Mouse (Mus musculus): ENCODE measurements at regions not wholly inside any gene's neighbourhood (a gene's known extent, or its start where the extent isn't known, plus 50 kb on each side); places are given as distances from the start of the nearest gene placed in this dataset.
A peak's percentile ranks its signal among the peaks of the same experiment; 100 is the strongest.

GRCm38 (mm10) chr9:73173589-73174247 lies 60.5 kb downstream of the Rsl24d1 start:
- no peak for TF ChIP-seq NANOG (IDR thresholded peaks at IDR 0.05; ENCODE audit: borderline replicate concordance, low read length)
- no peak for TF ChIP-seq CTCF (conservative IDR thresholded peaks at IDR 0.05; ENCODE audit: low read length)
- no peak for TF ChIP-seq POU5F1 (IDR thresholded peaks at IDR 0.05; ENCODE audit: borderline replicate concordance, low read length)
- Histone ChIP-seq H3K4me3 (replicated peaks; ENCODE audit: low read length) (no peak overlapping the region), H3K9me3 (ENCODE audit: low read length) (peaks cover 47% of the 10 kb centered on the region), H3K36me3 (ENCODE audit: insufficient read depth, low read length) (no peaks in the 10 kb centered on the region), H3K27me3 (ENCODE audit: insufficient read depth, low read length) (peaks cover 10% of the 10 kb centered on the region), H3K4me1 (replicated peaks; ENCODE audit: low read depth, low read length) (peaks cover 13% of the 10 kb centered on the region)

GRCm38 (mm10) chr9:73176645-73177044 lies 63.4 kb downstream of the Rsl24d1 start:
- no peaks in the 10 kb centered on the region for H3K36me3 ChIP-seq (ENCODE audit: insufficient read depth, low read length)
- peaks cover 29% of the 10 kb centered on the region for H3K9me3 ChIP-seq (ENCODE audit: low read length)
- H3K4me3 ChIP-seq (replicated peaks; ENCODE audit: low read length), result no peak overlapping the region
- TF ChIP-seq POU5F1 (IDR thresholded peaks at IDR 0.05; ENCODE audit: borderline replicate concordance, low read length) (no peak), CTCF (conservative IDR thresholded peaks at IDR 0.05; ENCODE audit: low read length) (no peak), NANOG (IDR thresholded peaks at IDR 0.05; ENCODE audit: borderline replicate concordance, low read length) (no peak)
- peaks cover 18% of the 10 kb centered on the region for H3K4me1 ChIP-seq (replicated peaks; ENCODE audit: low read depth, low read length)
- peaks cover 10% of the 10 kb centered on the region for H3K27me3 ChIP-seq (ENCODE audit: insufficient read depth, low read length)

GRCm38 (mm10) chr9:73183356-73183755 lies 70.1 kb downstream of the Rsl24d1 start:
- no peaks in the 10 kb centered on the region for H3K27me3 ChIP-seq (ENCODE audit: insufficient read depth, low read length)
- no peak overlapping the region for H3K4me3 ChIP-seq (replicated peaks; ENCODE audit: low read length)
- peaks cover 5% of the 10 kb centered on the region; the same call in 1 of the 2 replicates for H3K4me1 ChIP-seq (replicated peaks; ENCODE audit: low read depth, low read length)
- H3K36me3 ChIP-seq (ENCODE audit: insufficient read depth, low read length), result no peaks in the 10 kb centered on the region
- TF ChIP-seq POU5F1 (IDR thresholded peaks at IDR 0.05; ENCODE audit: borderline replicate concordance, low read length) (no peak), NANOG (IDR thresholded peaks at IDR 0.05; ENCODE audit: borderline replicate concordance, low read length) (no peak), CTCF (conservative IDR thresholded peaks at IDR 0.05; ENCODE audit: low read length) (no peak)
- H3K9me3 ChIP-seq (ENCODE audit: low read length), result peaks cover 7% of the 10 kb centered on the region; the same call in 1 of the 2 replicates

- H3K9me3 ChIP-seq (ENCODE audit: low read length), result peaks cover 7% of the 10 kb centered on the region; the same call in 1 of the 2 replicates
- peak; percentile 64 for TF ChIP-seq CTCF (conservative IDR thresholded peaks at IDR 0.05; ENCODE audit: low read length)
- no peak for TF ChIP-seq POU5F1 (IDR thresholded peaks at IDR 0.05; ENCODE audit: borderline replicate concordance, low read length)
- peaks cover 5% of the 10 kb centered on the region; the same call in 1 of the 2 replicates for H3K4me1 ChIP-seq (replicated peaks; ENCODE audit: low read depth, low read length)
- H3K27me3 ChIP-seq (ENCODE audit: insufficient read depth, low read length), result no peaks in the 10 kb centered on the region
- H3K36me3 ChIP-seq (ENCODE audit: insufficient read depth, low read length), result no peaks in the 10 kb centered on the region
- no peak overlapping the region for H3K4me3 ChIP-seq (replicated peaks; ENCODE audit: low read length)
Measured at GRCm38 (mm10) chr9:73184908-73185307, 71.7 kb downstream of the Rsl24d1 start.

GRCm38 (mm10) chr9:73192271-73192785 lies 79.1 kb downstream of the Rsl24d1 start:
- Histone ChIP-seq H3K9me3 (ENCODE audit: low read length) (no peaks in the 10 kb centered on the region), H3K4me1 (replicated peaks; ENCODE audit: low read depth, low read length) (peaks cover 12% of the 10 kb centered on the region), H3K36me3 (ENCODE audit: insufficient read depth, low read length) (no peaks in the 10 kb centered on the region), H3K27me3 (ENCODE audit: insufficient read depth, low read length) (no peaks in the 10 kb centered on the region), H3K4me3 (replicated peaks; ENCODE audit: low read length) (peak overlapping the region; percentile 70)
- no peak for TF ChIP-seq POU5F1 (IDR thresholded peaks at IDR 0.05; ENCODE audit: borderline replicate concordance, low read length)
- TF ChIP-seq NANOG (IDR thresholded peaks at IDR 0.05; ENCODE audit: borderline replicate concordance, low read length), result no peak
- TF ChIP-seq CTCF (conservative IDR thresholded peaks at IDR 0.05; ENCODE audit: low read length), result no peak

GRCm38 (mm10) chr9:73198261-73199085 lies 85.2 kb downstream of the Rsl24d1 start:
- Histone ChIP-seq H3K9me3 (ENCODE audit: low read length) (no peaks in the 10 kb centered on the region), H3K27me3 (ENCODE audit: insufficient read depth, low read length) (no peaks in the 10 kb centered on the region), H3K4me1 (replicated peaks; ENCODE audit: low read depth, low read length) (no peaks in the 10 kb centered on the region), H3K4me3 (replicated peaks; ENCODE audit: low read length) (no peak overlapping the region), H3K36me3 (ENCODE audit: insufficient read depth, low read length) (no peaks in the 10 kb centered on the region)
- TF ChIP-seq POU5F1 (IDR thresholded peaks at IDR 0.05; ENCODE audit: borderline replicate concordance, low read length) (no peak), NANOG (IDR thresholded peaks at IDR 0.05; ENCODE audit: borderline replicate concordance, low read length) (no peak), CTCF (conservative IDR thresholded peaks at IDR 0.05; ENCODE audit: low read length) (no peak)

- H3K27me3 ChIP-seq (ENCODE audit: insufficient read depth, low read length), result no peaks in the 10 kb centered on the region
- TF ChIP-seq NANOG (IDR thresholded peaks at IDR 0.05; ENCODE audit: borderline replicate concordance, low read length) (no peak), POU5F1 (IDR thresholded peaks at IDR 0.05; ENCODE audit: borderline replicate concordance, low read length) (no peak), CTCF (conservative IDR thresholded peaks at IDR 0.05; ENCODE audit: low read length) (no peak)
- no peak overlapping the region for H3K4me3 ChIP-seq (replicated peaks; ENCODE audit: low read length)
- no peaks in the 10 kb centered on the region for H3K36me3 ChIP-seq (ENCODE audit: insufficient read depth, low read length)
- H3K9me3 ChIP-seq (ENCODE audit: low read length), result no peaks in the 10 kb centered on the region
- H3K4me1 ChIP-seq (replicated peaks; ENCODE audit: low read depth, low read length), result no peaks in the 10 kb centered on the region
Measured at GRCm38 (mm10) chr9:73223111-73223510, 109.9 kb downstream of the Rsl24d1 start.

- Histone ChIP-seq H3K36me3 (ENCODE audit: insufficient read depth, low read length) (no peaks in the 10 kb centered on the region), H3K4me1 (replicated peaks; ENCODE audit: low read depth, low read length) (no peaks in the 10 kb centered on the region), H3K4me3 (replicated peaks; ENCODE audit: low read length) (no peak overlapping the region), H3K27me3 (ENCODE audit: insufficient read depth, low read length) (no peaks in the 10 kb centered on the region), H3K9me3 (ENCODE audit: low read length) (peaks cover 5% of the 10 kb centered on the region)
- no peak for TF ChIP-seq NANOG (IDR thresholded peaks at IDR 0.05; ENCODE audit: borderline replicate concordance, low read length)
- no peak for TF ChIP-seq CTCF (conservative IDR thresholded peaks at IDR 0.05; ENCODE audit: low read length)
- TF ChIP-seq POU5F1 (IDR thresholded peaks at IDR 0.05; ENCODE audit: borderline replicate concordance, low read length), result no peak
Measured at GRCm38 (mm10) chr9:73240188-73240587, 127.0 kb downstream of the Rsl24d1 start.
